Mouse (Mus musculus) heart, embryonic 13.5 days (tissue): ENCODE data around the gene Map2k2. TPM values are rescaled to one million over a fixed set of nuclear protein-coding genes. Genes with fewer than 3 reads are reported as not detected.

Experiments used
- ATAC-seq: fragments of 200-750 bp; cut with Nextera tagmentation; 2 replicates; pipeline ENCODE4 v1.8.0; 2017; ENCODE audit warnings: moderate TSS enrichment; ENCODE audit not compliant: insufficient number of reproducible peaks, low FRiP score, low TSS enrichment; ENCODE audit errors: extremely low read depth
- H3K27ac ChIP-seq: fragments of 300-500 bp; sonication (generic); replicated peaks from 2 replicates; pipeline ENCODE4 v1.5.1; 2015; ENCODE audit warnings: moderate library complexity, mild to moderate bottlenecking, inconsistent platforms
- H3K27me3 ChIP-seq: fragments of 300-500 bp; sonication (generic); replicated peaks from 2 replicates; pipeline ENCODE4 v1.6.1; 2015; ENCODE audit warnings: mild to moderate bottlenecking, inconsistent platforms
- H3K36me3 ChIP-seq: fragments of 300-500 bp; sonication (generic); 2 replicates; pipeline ENCODE4 v1.6.1; 2015; ENCODE audit warnings: mild to moderate bottlenecking, inconsistent platforms
- H3K4me1 ChIP-seq: fragments of 300-500 bp; sonication (generic); 2 replicates; pipeline ENCODE4 v1.6.1; 2015; ENCODE audit warnings: inconsistent platforms
- H3K4me2 ChIP-seq: fragments of 300-500 bp; sonication (generic); 2 replicates; pipeline ENCODE4 v1.6.1; 2015; ENCODE audit warnings: inconsistent platforms, mild to moderate bottlenecking, moderate library complexity
- H3K4me3 ChIP-seq: fragments of 300-500 bp; sonication (generic); 2 replicates; pipeline ENCODE4 v1.5.1; 2015; ENCODE audit warnings: moderate library complexity, mild to moderate bottlenecking, inconsistent platforms
- H3K9ac ChIP-seq: fragments of 300-500 bp; sonication (generic); 2 replicates; pipeline ENCODE4 v1.6.1; 2015; ENCODE audit warnings: inconsistent platforms, mild to moderate bottlenecking, moderate library complexity
- H3K9me3 ChIP-seq: fragments of 300-500 bp; sonication (generic); 2 replicates; pipeline ENCODE4 v1.6.1; 2016; ENCODE audit warnings: inconsistent platforms
- WGBS: fragments of 180-500 bp; shearing (Covaris S2); methylation state at CpG from one replicate; pipeline ENCODE4 v1.1.7; 2015; ENCODE audit warnings: mixed read lengths; 5-methylcytosine and 5-hydroxymethylcytosine counted together
- polyA plus RNA-seq: library from polyadenylated mRNA; unstranded; fragments of >200 nt; fragmentation: Nextera tagmentation; extraction: Ambion mirVana; gene quantifications from 2 replicates; pipeline ENCODE4 v1.2.1, GENCODE M21; 2015

Map2k2 gene
- polyA plus RNA-seq, 1 experiment from 2014 or later: 150 TPM

DNA sequence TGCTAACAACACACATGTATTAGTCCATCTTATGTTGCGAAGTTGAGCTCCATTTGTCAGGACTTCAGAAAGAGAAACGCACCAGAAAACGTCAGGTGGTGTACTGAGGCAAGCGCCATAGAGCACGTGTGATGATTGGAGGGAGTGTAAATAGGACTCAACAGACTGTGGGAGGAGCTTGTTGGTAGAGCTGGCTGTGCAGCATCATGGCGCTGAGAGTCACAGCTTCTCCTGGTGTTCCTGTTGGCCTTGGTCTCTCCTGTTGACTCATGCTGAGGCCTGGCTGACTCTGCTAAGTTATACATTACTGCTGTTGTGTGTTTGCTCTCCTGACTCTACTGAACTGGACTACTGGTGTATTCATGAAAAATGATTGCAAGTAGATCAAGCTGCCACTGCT lies 7.2 kb downstream of the Map2k2 start:
- no peak overlapping the region for H3K4me3 ChIP-seq
- peaks cover 96% of the 10 kb centered on the region for H3K36me3 ChIP-seq
- no peaks in the 10 kb centered on the region for H3K9me3 ChIP-seq
- no peak overlapping the region for H3K4me2 ChIP-seq
- no peaks in the 10 kb centered on the region for H3K27me3 ChIP-seq
- 92% methylated on average over 6 of the region's 6 CpGs for WGBS
- no peak for ATAC-seq
- no peak overlapping the region for H3K27ac ChIP-seq
- H3K9ac ChIP-seq: no peak overlapping the region
- no peaks in the 10 kb centered on the region for H3K4me1 ChIP-seq

GRCm38 (mm10) chr10:81119625-81120024 lies 13.9 kb downstream of the Map2k2 start:
- Histone ChIP-seq H3K27me3 (no peaks in the 10 kb centered on the region), H3K9ac (no peak overlapping the region), H3K4me2 (no peak overlapping the region), H3K9me3 (no peaks in the 10 kb centered on the region), H3K4me1 (no peaks in the 10 kb centered on the region), H3K27ac (no peak overlapping the region), H3K4me3 (no peak overlapping the region), H3K36me3 (peaks cover 96% of the 10 kb centered on the region)
- 92% methylated on average over 10 of the region's 10 CpGs for WGBS
- no peak for ATAC-seq

DNA sequence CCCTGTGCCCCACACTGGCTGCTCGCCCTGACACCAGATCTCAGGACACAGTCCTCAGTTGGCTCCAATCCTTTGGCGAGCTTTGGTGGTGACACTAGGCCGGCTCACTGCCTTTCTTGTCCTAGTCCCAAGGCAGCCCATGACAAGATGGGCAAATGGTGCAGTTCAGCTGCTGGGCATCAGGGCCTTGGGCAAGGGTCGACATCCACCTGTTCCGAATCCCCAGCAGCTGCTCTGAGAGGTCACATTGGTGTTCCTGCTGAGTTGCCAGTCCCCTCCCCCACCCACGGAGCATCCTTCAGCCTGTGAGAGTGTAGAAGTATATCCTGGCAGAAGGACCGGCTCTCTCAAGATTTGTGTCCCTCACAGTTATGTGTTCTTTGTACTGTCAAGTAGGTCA lies 14.9 kb downstream of the Map2k2 start:
- Histone ChIP-seq H3K27ac (no peak overlapping the region), H3K4me3 (no peak overlapping the region), H3K9me3 (no peaks in the 10 kb centered on the region), H3K27me3 (no peaks in the 10 kb centered on the region), H3K36me3 (peaks cover 90% of the 10 kb centered on the region), H3K4me1 (no peaks in the 10 kb centered on the region), H3K9ac (no peak overlapping the region), H3K4me2 (no peak overlapping the region)
- WGBS: 83% methylated on average over 7 of the region's 7 CpGs
- no peak for ATAC-seq

DNA sequence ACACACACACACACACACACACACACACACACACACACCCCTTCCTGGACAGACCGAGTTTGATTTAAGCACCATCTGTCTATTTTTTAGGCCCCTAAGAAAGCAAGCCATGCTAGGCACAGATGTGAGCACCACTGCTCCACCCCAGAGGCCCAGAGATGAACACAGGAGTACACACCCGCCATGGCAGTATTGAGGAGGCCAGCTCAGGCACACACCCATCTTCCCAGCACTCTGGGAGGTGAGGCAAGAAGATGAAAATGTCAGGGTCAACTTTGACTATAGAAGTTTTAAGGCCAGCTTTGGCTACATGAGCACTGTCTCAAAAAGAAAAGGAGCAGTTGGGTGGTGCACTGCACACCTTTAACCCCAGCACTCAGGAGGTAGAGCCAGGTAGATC lies 17.2 kb downstream of the Map2k2 start:
- Histone ChIP-seq H3K36me3 (peaks cover 70% of the 10 kb centered on the region), H3K27ac (no peak overlapping the region), H3K27me3 (no peaks in the 10 kb centered on the region), H3K9me3 (no peaks in the 10 kb centered on the region), H3K4me1 (peaks cover 7% of the 10 kb centered on the region; the same call in 1 of the 2 replicates), H3K4me3 (no peak overlapping the region), H3K4me2 (no peak overlapping the region), H3K9ac (no peak overlapping the region)
- 68% methylated on average over 2 of the region's 2 CpGs for WGBS
- no peak for ATAC-seq

DNA sequence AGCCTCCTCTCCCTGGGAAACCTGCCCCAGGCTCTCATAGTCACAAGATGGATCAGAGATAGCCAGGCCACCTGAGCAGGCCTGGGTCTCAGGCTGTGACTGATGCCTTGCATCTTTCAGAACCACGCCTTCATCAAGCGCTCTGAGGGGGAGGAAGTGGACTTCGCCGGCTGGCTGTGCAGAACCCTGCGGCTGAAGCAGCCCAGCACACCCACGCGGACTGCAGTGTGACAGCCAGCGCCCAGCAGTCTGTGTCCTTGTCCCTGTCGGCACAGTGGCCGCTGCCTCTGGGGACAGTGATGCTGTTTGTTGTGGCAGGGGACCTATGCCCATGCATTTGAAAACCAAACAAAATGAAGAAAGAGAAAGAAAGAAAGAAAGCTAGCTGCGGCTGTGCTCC lies 17.8 kb downstream of the Map2k2 start:
- Histone ChIP-seq H3K27ac (no peak overlapping the region), H3K4me2 (no peak overlapping the region), H3K4me1 (peaks cover 12% of the 10 kb centered on the region), H3K9me3 (no peaks in the 10 kb centered on the region), H3K9ac (no peak overlapping the region), H3K4me3 (no peak overlapping the region), H3K36me3 (peaks cover 65% of the 10 kb centered on the region), H3K27me3 (no peaks in the 10 kb centered on the region)
- WGBS: 79% methylated on average over 11 of the region's 11 CpGs
- no peak for ATAC-seq

DNA sequence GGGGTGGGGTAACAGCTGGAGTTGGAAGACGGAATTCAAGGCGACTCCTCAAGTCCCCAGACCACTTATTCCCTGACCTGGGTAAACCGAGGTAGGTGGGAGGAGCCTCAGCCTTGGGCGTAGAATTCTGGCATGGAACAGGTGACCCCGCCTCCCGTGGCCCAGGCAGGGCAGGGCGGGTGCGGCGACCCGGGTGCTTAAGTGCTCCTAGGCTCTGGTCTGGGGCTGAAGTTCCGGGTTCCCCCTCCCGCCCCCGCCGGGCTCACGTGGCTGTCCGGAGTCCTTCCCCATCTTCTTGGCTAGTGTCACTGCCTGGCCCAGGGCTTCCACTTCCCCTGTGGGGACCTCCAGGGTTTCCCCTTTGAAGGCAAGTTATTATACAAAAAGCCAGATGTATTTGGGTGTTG lies 28.5 kb downstream of the Map2k2 start:
- Histone ChIP-seq H3K4me2 (peak overlapping the region; percentile 90), H3K27ac (no peak overlapping the region), H3K9ac (peak overlapping the region; percentile 100), H3K9me3 (no peaks in the 10 kb centered on the region), H3K4me1 (peaks cover 39% of the 10 kb centered on the region), H3K36me3 (no peaks in the 10 kb centered on the region), H3K27me3 (peaks cover 13% of the 10 kb centered on the region), H3K4me3 (peak overlapping the region; percentile 96)
- 3% methylated on average over 16 of the region's 16 CpGs for WGBS
- no peak for ATAC-seq

DNA sequence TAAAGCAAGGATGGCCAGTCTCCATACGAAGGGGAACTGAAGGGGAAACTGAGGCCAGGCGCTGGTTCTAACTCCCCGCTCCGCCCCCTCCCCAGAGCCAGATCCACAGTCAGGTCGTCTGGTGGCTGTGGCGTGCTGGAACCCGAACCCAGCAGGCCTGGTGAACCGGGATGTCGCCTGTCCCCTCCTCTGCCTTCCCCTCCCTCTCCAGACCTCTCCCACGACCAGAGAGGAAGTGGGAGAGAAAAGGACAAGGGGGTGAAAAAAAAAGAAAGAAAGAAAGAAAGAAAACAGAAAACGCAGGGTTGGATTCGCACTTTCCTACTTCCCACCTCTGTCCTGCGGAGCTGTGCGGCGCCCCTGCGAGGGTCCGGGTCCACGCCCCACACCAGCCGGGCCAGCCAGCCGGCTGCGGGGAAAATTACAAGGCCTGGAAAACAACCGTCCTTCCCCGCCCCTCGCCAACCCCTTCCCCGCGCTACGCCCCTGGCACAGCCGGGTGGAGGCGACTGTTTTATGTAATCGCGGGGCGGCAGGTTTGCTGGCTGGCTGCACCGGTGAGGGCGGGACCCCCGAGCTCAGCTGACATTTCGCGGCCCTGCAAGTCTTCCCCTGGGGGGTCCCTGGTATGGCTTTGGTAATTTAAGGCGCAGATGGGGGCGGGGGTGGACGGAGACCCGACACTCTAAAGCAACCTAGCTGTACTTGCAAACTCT lies 29.4 kb downstream of the Map2k2 start, which contains the start of gene Zbtb7a:
Gene Zbtb7a, plus strand, starts transcription at position 255 of the 716 bp plus-strand sequence.
- H3K9me3 ChIP-seq: no peaks in the 10 kb centered on the region
- 3% methylated on average over 41 of the region's 41 CpGs for WGBS
- no peaks in the 10 kb centered on the region for H3K36me3 ChIP-seq
- peak within 1 kb of the TSS; percentile 99 for H3K27ac ChIP-seq
- H3K4me3 ChIP-seq: peak within 1 kb of the TSS; percentile 96
- H3K4me2 ChIP-seq: peak within 1 kb of the TSS; percentile 90
- peaks cover 39% of the 10 kb centered on the region for H3K4me1 ChIP-seq
- H3K9ac ChIP-seq: peak within 1 kb of the TSS; percentile 100
- H3K27me3 ChIP-seq: peaks cover 13% of the 10 kb centered on the region
- no peak for ATAC-seq

DNA sequence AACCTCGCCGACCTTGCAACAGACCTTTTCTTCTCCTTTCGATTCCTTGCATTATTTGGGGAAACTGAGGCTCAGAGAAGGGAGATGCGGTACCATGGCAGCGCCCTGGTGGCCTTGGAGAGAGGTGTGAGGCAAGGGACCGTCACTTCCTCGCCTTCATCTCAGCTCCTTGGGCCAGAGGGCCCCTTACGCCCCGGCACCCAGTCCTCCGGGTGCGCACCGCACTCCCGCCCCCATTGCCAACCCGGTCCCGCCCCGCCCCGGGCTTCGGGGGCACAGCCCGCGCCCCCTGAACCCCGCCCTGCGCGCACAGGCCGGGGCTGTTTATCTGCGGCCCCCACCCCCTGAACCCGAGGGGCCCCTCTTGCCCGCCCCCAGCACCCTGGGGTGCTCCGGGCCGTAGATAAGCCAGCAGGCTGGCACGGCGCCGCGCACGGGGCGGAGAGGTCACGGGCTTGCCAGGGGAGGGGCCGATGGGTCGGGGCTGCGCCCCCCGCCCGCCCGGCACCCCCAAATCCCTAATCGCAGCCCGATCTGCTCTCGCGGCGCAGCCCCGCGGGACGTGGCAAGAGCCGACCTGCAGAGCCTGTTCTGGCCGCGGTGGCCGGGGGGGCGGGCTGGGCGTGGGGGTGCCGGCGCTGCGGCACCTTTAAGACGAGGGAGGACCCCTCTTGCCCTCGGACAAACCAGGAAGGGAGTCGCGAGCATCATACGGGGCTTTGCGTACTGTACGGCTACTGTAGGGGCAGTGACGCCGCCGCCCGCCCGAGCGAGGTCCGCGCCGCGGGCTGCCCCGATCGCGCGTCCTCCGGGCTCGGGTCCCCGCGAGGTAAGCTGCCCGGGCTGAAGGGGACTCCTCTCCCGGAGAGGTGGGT lies 30.4 kb downstream of the Map2k2 start:
- Histone ChIP-seq H3K9me3 (no peaks in the 10 kb centered on the region), H3K36me3 (no peaks in the 10 kb centered on the region), H3K27me3 (peaks cover 13% of the 10 kb centered on the region), H3K4me3 (peak overlapping the region; percentile 96), H3K27ac (peak overlapping the region; percentile 99), H3K4me2 (peak overlapping the region; percentile 90), H3K9ac (peak overlapping the region; percentile 100), H3K4me1 (peaks cover 48% of the 10 kb centered on the region)
- ATAC-seq: no peak; the same call in 1 of the 2 replicates
- under 1% methylated on average over 60 of the region's 86 CpGs for WGBS

GRCm38 (mm10) chr10:81136706-81137231 lies 31.1 kb downstream of the Map2k2 start:
- Histone ChIP-seq H3K27ac (peak overlapping the region; percentile 99), H3K4me1 (peaks cover 55% of the 10 kb centered on the region), H3K9ac (peak overlapping the region; percentile 100), H3K36me3 (no peaks in the 10 kb centered on the region), H3K9me3 (no peaks in the 10 kb centered on the region), H3K27me3 (peaks cover 13% of the 10 kb centered on the region), H3K4me2 (peak overlapping the region; percentile 90), H3K4me3 (peak overlapping the region; percentile 96)
- peak; percentile 4 for ATAC-seq
- 0% methylated on average over 41 of the region's 50 CpGs for WGBS

DNA sequence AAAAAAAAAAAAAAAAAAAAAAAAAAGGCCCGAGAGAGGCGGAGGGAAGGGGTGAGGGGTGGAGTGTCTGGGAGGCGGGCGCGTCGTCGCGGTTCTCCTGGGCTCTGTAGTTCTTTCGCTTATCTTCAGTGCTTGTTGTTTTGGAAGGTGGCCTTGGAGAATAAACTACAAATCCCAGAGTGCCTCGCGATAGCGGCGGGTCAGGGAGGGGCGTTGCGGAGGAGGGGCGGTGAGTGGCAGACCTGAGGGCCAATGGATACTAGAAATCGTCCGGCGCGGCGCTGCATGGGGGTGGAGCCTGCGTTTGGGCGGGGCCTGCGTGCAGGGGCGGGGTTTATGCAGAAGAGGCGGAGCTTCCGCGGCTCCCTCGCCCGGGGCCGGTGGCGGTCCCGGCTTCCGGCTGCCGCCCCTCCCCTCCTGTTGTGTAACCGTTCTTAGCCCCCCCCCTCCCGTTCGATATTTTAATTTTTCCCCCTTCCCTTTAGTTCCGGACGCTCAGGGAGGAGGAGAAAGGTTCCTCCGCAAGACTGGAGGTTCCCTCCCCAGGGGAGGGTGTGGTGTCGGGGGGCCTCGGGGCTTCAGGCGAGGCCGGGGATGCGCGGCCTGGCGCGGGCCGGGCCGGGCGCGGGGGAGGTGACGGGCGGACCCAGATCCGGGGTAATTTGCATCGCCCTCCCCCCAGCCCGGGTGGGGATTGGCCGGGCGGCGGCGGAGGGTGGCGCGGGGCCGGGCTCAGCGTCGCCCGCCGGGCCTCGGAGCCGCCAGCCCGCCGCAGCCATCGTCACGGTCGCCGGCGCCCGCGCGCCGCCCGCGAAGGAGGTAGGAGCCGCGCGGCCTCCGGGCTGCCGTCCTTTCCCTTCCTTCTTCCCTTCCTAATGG lies 31.8 kb downstream of the Map2k2 start:
- Histone ChIP-seq H3K9ac (peak overlapping the region; percentile 100), H3K4me2 (peak overlapping the region; percentile 95), H3K36me3 (no peaks in the 10 kb centered on the region), H3K4me1 (peaks cover 62% of the 10 kb centered on the region), H3K9me3 (no peaks in the 10 kb centered on the region), H3K4me3 (peak overlapping the region; percentile 96), H3K27ac (peak overlapping the region; percentile 99), H3K27me3 (peaks cover 13% of the 10 kb centered on the region)
- ATAC-seq: peak; percentile 85
- under 1% methylated on average over 78 of the region's 89 CpGs for WGBS
